Mouse (Mus musculus): ENCODE measurements around the gene Sync. TPM values are rescaled to one million over a fixed set of nuclear protein-coding genes. Genes with fewer than 3 reads are reported as not detected.

Sync gene
- polyA plus RNA-seq, 1 experiment = 0.88 TPM

DNA sequence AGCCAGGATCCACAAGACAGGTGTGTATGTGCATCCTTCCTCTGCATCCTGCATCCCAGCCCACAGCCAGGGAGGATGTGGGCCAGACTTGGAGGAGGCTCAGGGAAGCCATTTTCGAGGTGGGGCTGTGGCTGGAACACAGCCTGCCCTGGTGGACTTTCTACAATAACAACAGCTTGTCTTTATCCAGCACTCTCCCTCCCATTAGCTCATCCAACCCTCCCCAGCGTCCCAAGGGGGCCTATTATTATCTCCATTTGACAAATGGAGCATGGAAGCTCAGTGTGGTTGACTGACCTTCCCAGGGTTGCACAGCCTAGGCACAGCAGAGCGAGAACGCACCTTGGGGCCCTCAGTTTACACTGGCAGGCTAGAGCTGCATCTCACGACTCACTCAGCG, 26.7 kb upstream of the Sync start:
- Histone ChIP-seq H3K36me3 (ENCODE audit: control insufficient read depth, insufficient read depth, low read length) (no peaks in the 10 kb centered on the region), H3K4me1 (replicated peaks; ENCODE audit: control insufficient read depth, insufficient read depth, low read length) (peaks cover 23% of the 10 kb centered on the region), H3K27me3 (ENCODE audit: control insufficient read depth, insufficient read depth, low read length) (no peaks in the 10 kb centered on the region), H3K27ac (ENCODE audit: control insufficient read depth, insufficient read depth, low read length) (no peak overlapping the region), H3K4me3 (ENCODE audit: control insufficient read depth, insufficient read depth, low read length) (no peak overlapping the region)
- TF ChIP-seq POLR2A (IDR thresholded peaks at IDR 0.05; ENCODE audit: control insufficient read depth, extremely low read depth, insufficient read depth, low read length, poor library complexity) (no peak), CTCF (IDR thresholded peaks at IDR 0.05; ENCODE audit: borderline replicate concordance, control insufficient read depth, extremely low read depth, insufficient read depth, low read length, poor library complexity) (no peak)
- no peak for DNase-seq
- 66% methylated on average over 6 of the region's 6 CpGs for WGBS

GRCm38 (mm10) chr4:129261196-129261595, 26.2 kb upstream of the Sync start, which contains the start of gene C77080:
Gene C77080, minus strand, starts transcription at chr4:129261404.
- peaks cover 20% of the 10 kb centered on the region for H3K4me1 ChIP-seq (replicated peaks; ENCODE audit: control insufficient read depth, insufficient read depth, low read length)
- no peak for DNase-seq
- H3K27me3 ChIP-seq (ENCODE audit: control insufficient read depth, insufficient read depth, low read length) = no peaks in the 10 kb centered on the region
- no peak for TF ChIP-seq CTCF (IDR thresholded peaks at IDR 0.05; ENCODE audit: borderline replicate concordance, control insufficient read depth, extremely low read depth, insufficient read depth, low read length, poor library complexity)
- no peak for TF ChIP-seq POLR2A (IDR thresholded peaks at IDR 0.05; ENCODE audit: control insufficient read depth, extremely low read depth, insufficient read depth, low read length, poor library complexity)
- 70% methylated on average over 2 of the region's 4 CpGs for WGBS
- no peak within 1 kb of the TSS for H3K27ac ChIP-seq (ENCODE audit: control insufficient read depth, insufficient read depth, low read length)
- H3K4me3 ChIP-seq (ENCODE audit: control insufficient read depth, insufficient read depth, low read length) = no peak within 1 kb of the TSS
- H3K36me3 ChIP-seq (ENCODE audit: control insufficient read depth, insufficient read depth, low read length) = no peaks in the 10 kb centered on the region

- TF ChIP-seq POLR2A (IDR thresholded peaks at IDR 0.05; ENCODE audit: control insufficient read depth, extremely low read depth, insufficient read depth, low read length, poor library complexity) (no peak), CTCF (IDR thresholded peaks at IDR 0.05; ENCODE audit: borderline replicate concordance, control insufficient read depth, extremely low read depth, insufficient read depth, low read length, poor library complexity) (no peak)
- DNase-seq = peak; percentile 70
- Histone ChIP-seq H3K4me3 (ENCODE audit: control insufficient read depth, insufficient read depth, low read length) (no peak overlapping the region), H3K36me3 (ENCODE audit: control insufficient read depth, insufficient read depth, low read length) (no peaks in the 10 kb centered on the region), H3K4me1 (replicated peaks; ENCODE audit: control insufficient read depth, insufficient read depth, low read length) (peaks cover 14% of the 10 kb centered on the region), H3K27ac (ENCODE audit: control insufficient read depth, insufficient read depth, low read length) (no peak overlapping the region), H3K27me3 (ENCODE audit: control insufficient read depth, insufficient read depth, low read length) (no peaks in the 10 kb centered on the region)
- WGBS = 17% methylated on average over 19 of the region's 19 CpGs
These were observed 24.0 kb upstream of the Sync start for GRCm38 (mm10) chr4:129263225-129264021.

DNA sequence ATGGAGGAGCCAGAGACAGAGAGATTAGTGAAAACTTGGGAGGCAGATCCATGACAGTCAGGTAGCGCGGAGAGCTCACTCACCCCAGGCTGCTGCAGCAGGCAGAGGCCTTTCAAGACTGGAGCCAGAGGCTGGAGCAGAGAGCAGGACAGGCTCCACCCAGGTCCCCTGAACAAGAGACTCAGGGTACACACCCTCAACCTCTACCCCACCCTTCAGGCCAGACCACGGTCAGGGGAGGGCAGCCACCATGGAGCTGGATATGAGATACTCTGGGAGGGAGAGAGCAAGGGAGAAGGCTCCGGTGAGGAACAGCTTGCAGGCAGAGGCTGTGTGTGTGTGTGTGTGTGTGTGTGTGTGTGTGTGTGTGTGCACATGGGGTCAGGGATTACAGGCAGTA, 21.2 kb upstream of the Sync start:
- Histone ChIP-seq H3K4me1 (replicated peaks; ENCODE audit: control insufficient read depth, insufficient read depth, low read length) (peaks cover 14% of the 10 kb centered on the region), H3K4me3 (ENCODE audit: control insufficient read depth, insufficient read depth, low read length) (no peak overlapping the region), H3K27ac (ENCODE audit: control insufficient read depth, insufficient read depth, low read length) (no peak overlapping the region), H3K27me3 (ENCODE audit: control insufficient read depth, insufficient read depth, low read length) (no peaks in the 10 kb centered on the region), H3K36me3 (ENCODE audit: control insufficient read depth, insufficient read depth, low read length) (no peaks in the 10 kb centered on the region)
- no peak for DNase-seq
- TF ChIP-seq CTCF (IDR thresholded peaks at IDR 0.05; ENCODE audit: borderline replicate concordance, control insufficient read depth, extremely low read depth, insufficient read depth, low read length, poor library complexity) (no peak), POLR2A (IDR thresholded peaks at IDR 0.05; ENCODE audit: control insufficient read depth, extremely low read depth, insufficient read depth, low read length, poor library complexity) (no peak)
- WGBS = 96% methylated on average over 4 of the region's 4 CpGs

DNA sequence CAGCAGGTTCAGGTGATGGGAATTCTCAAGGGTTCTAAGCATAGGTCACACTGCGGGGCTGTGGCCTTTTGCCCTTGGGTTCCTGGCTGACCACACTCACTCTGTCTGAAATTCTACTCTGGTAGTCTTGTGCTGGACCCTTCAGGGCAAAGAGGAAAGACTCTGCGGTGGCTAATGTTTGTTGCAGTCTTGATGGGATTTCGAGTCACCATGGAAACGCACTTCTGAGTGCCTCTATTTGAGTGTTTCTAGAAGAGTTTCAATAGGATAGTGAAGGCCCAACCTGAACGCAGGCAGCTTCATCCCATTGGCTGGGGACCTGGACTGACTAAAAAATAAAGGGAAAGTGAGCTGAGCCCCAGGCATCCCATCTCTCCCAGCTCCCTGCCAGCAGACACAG, 20.6 kb upstream of the Sync start:
- DNase-seq = no peak
- TF ChIP-seq POLR2A (IDR thresholded peaks at IDR 0.05; ENCODE audit: control insufficient read depth, extremely low read depth, insufficient read depth, low read length, poor library complexity) = no peak
- TF ChIP-seq CTCF (IDR thresholded peaks at IDR 0.05; ENCODE audit: borderline replicate concordance, control insufficient read depth, extremely low read depth, insufficient read depth, low read length, poor library complexity) = no peak
- Histone ChIP-seq H3K4me1 (replicated peaks; ENCODE audit: control insufficient read depth, insufficient read depth, low read length) (peaks cover 18% of the 10 kb centered on the region), H3K27ac (ENCODE audit: control insufficient read depth, insufficient read depth, low read length) (no peak overlapping the region), H3K36me3 (ENCODE audit: control insufficient read depth, insufficient read depth, low read length) (no peaks in the 10 kb centered on the region), H3K27me3 (ENCODE audit: control insufficient read depth, insufficient read depth, low read length) (no peaks in the 10 kb centered on the region), H3K4me3 (ENCODE audit: control insufficient read depth, insufficient read depth, low read length) (no peak overlapping the region)
- 95% methylated on average over 5 of the region's 5 CpGs for WGBS

DNA sequence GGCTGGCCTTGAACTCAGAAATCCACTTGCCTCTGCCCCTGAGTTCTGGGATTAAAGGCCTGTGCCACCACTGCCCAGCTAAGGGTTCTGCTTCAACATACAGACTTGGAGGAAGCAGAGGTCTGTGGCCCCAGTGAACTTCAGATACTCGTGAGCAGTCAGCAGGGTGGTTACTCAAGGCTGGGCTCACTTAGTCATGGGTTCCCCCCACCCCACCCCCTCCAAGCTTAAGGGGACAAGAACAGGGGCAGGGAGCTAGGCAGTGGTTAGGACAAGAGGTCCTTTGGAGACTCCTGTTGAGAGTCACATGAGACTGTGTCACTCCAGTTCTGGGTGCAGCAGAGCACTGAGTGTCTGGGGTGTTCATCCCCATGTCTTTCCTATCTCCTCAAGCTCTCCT, 18.7 kb upstream of the Sync start:
- Histone ChIP-seq H3K27me3 (ENCODE audit: control insufficient read depth, insufficient read depth, low read length) (no peaks in the 10 kb centered on the region), H3K4me3 (ENCODE audit: control insufficient read depth, insufficient read depth, low read length) (no peak overlapping the region), H3K4me1 (replicated peaks; ENCODE audit: control insufficient read depth, insufficient read depth, low read length) (peaks cover 23% of the 10 kb centered on the region), H3K27ac (ENCODE audit: control insufficient read depth, insufficient read depth, low read length) (no peak overlapping the region), H3K36me3 (ENCODE audit: control insufficient read depth, insufficient read depth, low read length) (no peaks in the 10 kb centered on the region)
- TF ChIP-seq POLR2A (IDR thresholded peaks at IDR 0.05; ENCODE audit: control insufficient read depth, extremely low read depth, insufficient read depth, low read length, poor library complexity) (no peak), CTCF (IDR thresholded peaks at IDR 0.05; ENCODE audit: borderline replicate concordance, control insufficient read depth, extremely low read depth, insufficient read depth, low read length, poor library complexity) (no peak)
- 57% methylated on average over 1 of the region's 1 CpGs for WGBS
- no peak for DNase-seq

Measured in thymus, adult 2 months (tissue).